Mouse (Mus musculus): ENCODE data around the gene Mt2.

Mt2 gene

GRCm38 (mm10) chr8:94199202-94199869 lies 26.9 kb downstream of the Mt2 start:
- peak; percentile 73 to 84 for DNase-seq

- no peak for DNase-seq
Measured at GRCm38 (mm10) chr8:94204043-94204442, 31.6 kb downstream of the Mt2 start.

GRCm38 (mm10) chr8:94205736-94206135 lies 33.3 kb downstream of the Mt2 start:
- DNase-seq, result peak; percentile 88 to 91

GRCm38 (mm10) chr8:94206256-94206655 lies 33.8 kb downstream of the Mt2 start:
- DNase-seq, result no peak

GRCm38 (mm10) chr8:94207491-94207890 lies 35.0 kb downstream of the Mt2 start:
- peak; percentile 77 to 78 for DNase-seq

- peak; percentile 71 to 76 for DNase-seq
Measured at GRCm38 (mm10) chr8:94209639-94210038, 37.2 kb downstream of the Mt2 start.

GRCm38 (mm10) chr8:94210225-94210624 lies 37.8 kb downstream of the Mt2 start:
- DNase-seq, result peak in 1 of 2 experiments; percentile 31

- peak; percentile 53 to 57 for DNase-seq
Measured at GRCm38 (mm10) chr8:94213819-94214218, 41.4 kb downstream of the Mt2 start.

- peak; percentile 100 for DNase-seq
Measured at GRCm38 (mm10) chr8:94214252-94215173, 42.0 kb downstream of the Mt2 start, which contains the start of gene Nup93. Gene Nup93 (plus strand): TSS chr8:94214564.

All from cerebellum, postnatal 10 days (tissue).